Mouse (Mus musculus) liver, embryonic 14.5 days (tissue): ENCODE data around the gene Anp32a. TPM values are rescaled to one million over a fixed set of nuclear protein-coding genes. Genes with fewer than 3 reads are reported as not detected.

Experiments used
- ATAC-seq: fragments of 200-750 bp; cut with Nextera tagmentation; 2 replicates; pipeline ENCODE4 v1.8.0; 2017; ENCODE audit warnings: moderate number of reproducible peaks, mild to moderate bottlenecking, moderate library complexity; ENCODE audit not compliant: insufficient read depth
- DNase-seq, 3 experiments: peaks; one replicate each; pipeline ENCODE4 v3.0.0-alpha.2; 2012 to 2013; ENCODE audit warnings: low read depth in 3 of 3, low spot score in 3 of 3
- H3K27ac ChIP-seq: fragments of 300-500 bp; sonication (generic); 2 replicates; pipeline ENCODE4 v1.5.1; 2014; ENCODE audit warnings: moderate library complexity, mild to moderate bottlenecking, control low read depth, inconsistent platforms
- H3K27me3 ChIP-seq: fragments of 300-500 bp; sonication (generic); 2 replicates; pipeline ENCODE4 v1.6.1; 2014; ENCODE audit warnings: mild to moderate bottlenecking, low read length, moderate library complexity; ENCODE audit not compliant: control insufficient read depth, insufficient read depth
- H3K36me3 ChIP-seq: fragments of 300-500 bp; sonication (generic); replicated peaks from 2 replicates; pipeline ENCODE4 v1.6.1; 2014; ENCODE audit warnings: low read depth; ENCODE audit not compliant: control insufficient read depth, insufficient read depth
- H3K4me1 ChIP-seq, 2 experiments: fragments of 200-500 bp in 1 of 2; fragments of 300-500 bp in 1 of 2; sonication (generic) in 1 of 2; replicated peaks; 2 replicates each; pipeline ENCODE4 v1.6.1; 2012 to 2014; ENCODE audit warnings: antibody characterized with exemption in 1 of 2, inconsistent platforms in 1 of 2, low read length in 1 of 2; ENCODE audit not compliant: control insufficient read depth in 2 of 2, insufficient read depth in 2 of 2
- H3K4me2 ChIP-seq: fragments of 300-500 bp; sonication (generic); 2 replicates; pipeline ENCODE4 v1.6.1; 2014; ENCODE audit warnings: low read depth, mild to moderate bottlenecking, control low read depth, moderate library complexity
- H3K4me3 ChIP-seq, 2 experiments: fragments of 200-500 bp in 1 of 2; fragments of 300-500 bp in 1 of 2; sonication (generic) in 1 of 2; 2 replicates each; pipeline ENCODE4 v1.5.1; 2012 to 2014; ENCODE audit warnings: low read depth in 2 of 2, low read length in 2 of 2, mild to moderate bottlenecking in 2 of 2, control low read depth in 1 of 2, inconsistent platforms in 1 of 2, moderate library complexity in 1 of 2; ENCODE audit not compliant: insufficient read depth in 1 of 2
- H3K9ac ChIP-seq: fragments of 300-500 bp; sonication (generic); replicated peaks from 2 replicates; pipeline ENCODE4 v1.6.1; 2014; ENCODE audit warnings: mild to moderate bottlenecking, control low read depth, moderate library complexity
- H3K9me3 ChIP-seq: fragments of 300-500 bp; sonication (generic); 2 replicates; pipeline ENCODE4 v1.6.1; 2016; ENCODE audit warnings: low read length, mixed read lengths; ENCODE audit not compliant: control insufficient read depth
- CTCF ChIP-seq: IDR thresholded peaks from 2 replicates; pipeline ENCODE4 v1.5.1; 2016; ENCODE audit warnings: antibody characterized with exemption, low read depth, control low read depth
- EP300 ChIP-seq: IDR thresholded peaks from 2 replicates; pipeline ENCODE4 v1.6.1; 2016; ENCODE audit warnings: antibody characterized with exemption, low read depth
- WGBS: fragments of 180-500 bp; shearing (Covaris S2); extraction: QIAGEN DNeasy Blood & Tissue Kit; methylation state at CpG from one replicate; pipeline ENCODE4 v1.1.7; 2014; ENCODE audit not compliant: insufficient replicate concordance; 5-methylcytosine and 5-hydroxymethylcytosine counted together
- polyA plus RNA-seq, 2 experiments: library from polyadenylated mRNA; depleted of rRNA in 1 of 2; stranded (reverse) in 1 of 2; unstranded in 1 of 2; fragments of >200 nt; fragmentation: Nextera tagmentation in 1 of 2; extraction: Ambion mirVana in 1 of 2; gene quantifications; 2 replicates each; pipeline versions ENCODE4 v1.2.1 to v1.2.3; 2012 to 2014

Gene Anp32a
- polyA plus RNA-seq, 2 experiments: 54.7 to 240 TPM

GRCm38 (mm10) chr9:62425265-62425664, 84.2 kb downstream of the Anp32a start:
- Histone ChIP-seq H3K27ac (no peak overlapping the region), H3K4me1 (peaks cover 0 to 10% of the 10 kb centered on the region in 2 experiments; a peak in 1 of 4 replicates), H3K4me3 (no peak overlapping the region), H3K9ac (no peak overlapping the region), H3K27me3 (no peaks in the 10 kb centered on the region), H3K9me3 (no peaks in the 10 kb centered on the region), H3K4me2 (no peak overlapping the region), H3K36me3 (no peaks in the 10 kb centered on the region)
- 28% methylated on average over 5 of the region's 5 CpGs for WGBS
- ATAC-seq: no peak
- TF ChIP-seq CTCF: no peak
- TF ChIP-seq EP300: no peak
- DNase-seq: no peak

- H3K9me3 ChIP-seq: no peaks in the 10 kb centered on the region
- DNase-seq: no peak
- TF ChIP-seq CTCF: no peak
- no peak for TF ChIP-seq EP300
- no peaks in the 10 kb centered on the region for H3K27me3 ChIP-seq
- H3K4me2 ChIP-seq: no peak overlapping the region
- no peaks in the 10 kb centered on the region for H3K36me3 ChIP-seq
- 79% methylated on average over 19 of the region's 19 CpGs for WGBS
- no peak for ATAC-seq
- H3K4me1 ChIP-seq: peaks cover 0 to 6% of the 10 kb centered on the region in 2 experiments; a peak in 1 of 4 replicates
- H3K4me3 ChIP-seq: no peak overlapping the region
- H3K9ac ChIP-seq: no peak overlapping the region
- no peak overlapping the region for H3K27ac ChIP-seq
Measured at GRCm38 (mm10) chr9:62426021-62426420, 84.9 kb downstream of the Anp32a start.

- H3K9ac ChIP-seq: no peak overlapping the region
- no peak overlapping the region for H3K4me2 ChIP-seq
- H3K9me3 ChIP-seq: no peaks in the 10 kb centered on the region
- H3K4me3 ChIP-seq: no peak overlapping the region
- WGBS: 69% methylated on average over 6 of the region's 6 CpGs
- DNase-seq (no peak), ATAC-seq (no peak)
- H3K4me1 ChIP-seq: peaks cover 0 to 3% of the 10 kb centered on the region in 2 experiments; a peak in 1 of 4 replicates
- H3K27ac ChIP-seq: no peak overlapping the region
- TF ChIP-seq EP300: no peak
- TF ChIP-seq CTCF: no peak
- H3K36me3 ChIP-seq: no peaks in the 10 kb centered on the region
- H3K27me3 ChIP-seq: no peaks in the 10 kb centered on the region
Measured at GRCm38 (mm10) chr9:62426531-62426930, 85.4 kb downstream of the Anp32a start.

GRCm38 (mm10) chr9:62427010-62427409, 85.9 kb downstream of the Anp32a start:
- Histone ChIP-seq H3K36me3 (no peaks in the 10 kb centered on the region), H3K4me3 (no peak overlapping the region), H3K27me3 (no peaks in the 10 kb centered on the region), H3K27ac (no peak overlapping the region), H3K4me1 (0 out of 4 replicates have a peak, but pooled peaks cover 0 to 3% of the 10 kb centered on the region in 2 experiments), H3K4me2 (no peak overlapping the region), H3K9ac (no peak overlapping the region), H3K9me3 (no peaks in the 10 kb centered on the region)
- TF ChIP-seq EP300: no peak
- no peak for DNase-seq
- WGBS: 52% methylated on average over 8 of the region's 8 CpGs
- ATAC-seq: no peak

Other genes with a start within 250 kb of the Anp32a start
- gene Glce, start 218.6 kb upstream of the Anp32a start, polyA plus RNA-seq (2012; rRNA removed): 1.9 and 2.7 TPM in 2 replicates
- gene Glce, start 218.6 kb upstream of the Anp32a start, polyA plus RNA-seq (2014; fragmentation: Nextera tagmentation; extraction: Ambion mirVana): 5.6 and 7.4 TPM in 2 replicates
- gene Spesp1, start 59.1 kb upstream of the Anp32a start, polyA plus RNA-seq (2012; rRNA removed): not detected in 2 replicates
- gene Spesp1, start 59.1 kb upstream of the Anp32a start, polyA plus RNA-seq (2014; fragmentation: Nextera tagmentation; extraction: Ambion mirVana): not detected in 2 replicates
- 1.1 and 1.2 TPM in 2 replicates for gene Coro2b, start 195.8 kb downstream of the Anp32a start, polyA plus RNA-seq (2012; rRNA removed)
- 0.57 and 1.4 TPM in 2 replicates for gene Coro2b, start 195.8 kb downstream of the Anp32a start, polyA plus RNA-seq (2014; fragmentation: Nextera tagmentation; extraction: Ambion mirVana)